In genomic region chr19:32486106-32486724, GRCm38 (mm10) we compare ENCODE assay signal across 8 mouse cellular contexts. TPM values are rescaled to one million over a fixed set of nuclear protein-coding genes. Genes with fewer than 3 reads are reported as not detected.
DNase-seq lines count a peak whose midpoint lies in the region; ATAC-seq lines count a peak whose summit lies in the region.
"Not testable (repeated sequence)": the region's sequence is repeated elsewhere in the genome, so short reads cannot be mapped to it uniquely, and the experiment has no call there.

No protein-coding gene starts in this region.

- DNase-seq in MEL-GATA-1-ER (ENCODE audit: extremely low read depth, low read depth) = peak; percentile 46
- DNase-seq in cerebellum, adult 9-11 months = peak; percentile 64
- peak; percentile 37 to 50 for DNase-seq in frontal cortex, postnatal 25 days (ENCODE audit: low spot score in 2 of 2)
- peak; percentile 47 to 56 for DNase-seq in layer of hippocampus, postnatal 36 days
- peak; percentile 75 for DNase-seq in lung, postnatal 25 days (ENCODE audit: low spot score)
- peak; percentile 68 for DNase-seq in retina, embryonic 14.5 days (ENCODE audit: low spot score)
- DNase-seq in thymus, postnatal 25 days = peak; percentile 77

- H3K27ac ChIP-seq in hindbrain, embryonic 13.5 days = peak overlapping the region; percentile 91

- H3K27me3 ChIP-seq in hindbrain, embryonic 13.5 days = not testable (repeated sequence)

- ATAC-seq in hindbrain, embryonic 13.5 days (ENCODE audit: low FRiP score) = peak; percentile 85

- under 1% methylated on average over 40 of the region's 47 CpGs for WGBS in hindbrain, embryonic 13.5 days

- not testable (repeated sequence) for H3K36me3 ChIP-seq in hindbrain, embryonic 13.5 days

- H3K9me3 ChIP-seq in hindbrain, embryonic 13.5 days = not testable (repeated sequence)

- peak overlapping the region; percentile 76 for H3K4me3 ChIP-seq in hindbrain, embryonic 13.5 days

- peak overlapping the region; percentile 75 for H3K4me2 ChIP-seq in hindbrain, embryonic 13.5 days

- H3K4me1 ChIP-seq in hindbrain, embryonic 13.5 days (replicated peaks) = peaks cover 30% of the 10 kb centered on the region

- peak overlapping the region; percentile 85 for H3K9ac ChIP-seq in hindbrain, embryonic 13.5 days

RNA-seq across cellular contexts. Expression of gene Minpp1, which starts 0.6 kb away (rescaled TPM):
- polyA plus RNA-seq in hindbrain, embryonic 13.5 days (2015; fragmentation: Nextera tagmentation; extraction: Ambion mirVana) = 53.0 and 55.0 TPM in 2 replicates
- total RNA-seq in layer of hippocampus, postnatal 36 days (2021) = 10 to 100 TPM; 53.1 to 64.6 TPM

RNA-seq across cellular contexts. Expression of gene Rpl9-ps6, which starts 19.8 kb away (rescaled TPM):
- 72.9 and 82.1 TPM in 2 replicates for polyA plus RNA-seq in hindbrain, embryonic 13.5 days (2015; fragmentation: Nextera tagmentation; extraction: Ambion mirVana)
- 10 to 100 TPM; 28.6 to 35.9 TPM for total RNA-seq in layer of hippocampus, postnatal 36 days (2021)

Comparison
In these comparisons a context has a peak if more than half of its experiments do, and no peak if none do; other contexts are left out.
1. Peak in every context shown above with its lines: DNase-seq, ATAC-seq, H3K4me3 ChIP-seq and H3K27ac ChIP-seq.